28 mouse cellular contexts compared by ENCODE assay signal in the genomic region with DNA sequence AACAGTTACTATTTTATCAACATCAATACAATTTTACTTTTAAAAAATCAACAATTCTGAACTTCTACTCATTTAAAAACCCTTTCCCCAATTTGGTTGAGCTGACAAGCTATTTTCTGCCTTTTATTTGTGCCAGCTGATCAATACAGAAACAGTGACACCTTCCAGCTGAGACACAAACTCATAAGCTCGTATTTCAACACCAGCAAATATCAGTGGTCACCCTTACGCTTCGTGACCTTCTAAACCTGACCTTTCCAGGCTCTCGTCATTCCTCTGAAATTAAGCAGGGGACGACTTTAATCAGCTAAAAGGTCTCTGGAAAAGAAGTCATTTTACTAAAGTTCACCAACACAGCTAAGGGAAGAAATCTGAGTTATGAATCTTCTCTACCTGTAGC.
"Had no signal": no experiment of that assay in that cellular context is flagged by ENCODE, and none has a peak within 500 bp of the region (broad histone marks: within the 10 kb centered on the region; RNA-seq: fewer than 3 reads in every experiment).

No protein-coding gene starts in this region.

- ATAC-seq: hindbrain, embryonic 16.5 days; inflammation-experienced regulatory T-cells, adult 6 months; intestine, embryonic 15.5 days; intestine, postnatal 0 days had no signal

- H3K9me3 ChIP-seq: heart, embryonic 10.5 days; heart, embryonic 12.5 days; hindbrain, embryonic 10.5 days; hindbrain, embryonic 12.5 days; intestine, embryonic 15.5 days; kidney, embryonic 15.5 days; limb, embryonic 13.5 days; limb, embryonic 15.5 days had no signal

- H3K4me3 ChIP-seq: gastrocnemius, adult 2 months; heart, embryonic 10.5 days; heart, embryonic 12.5 days; hindbrain, embryonic 10.5 days; hindbrain, embryonic 12.5 days; intestine, embryonic 15.5 days; kidney, embryonic 15.5 days; limb, embryonic 13.5 days; limb, embryonic 15.5 days had no signal

- H3K4me2 ChIP-seq: heart, embryonic 12.5 days; hindbrain, embryonic 12.5 days; hindbrain, embryonic 14.5 days; intestine, embryonic 15.5 days; kidney, embryonic 15.5 days; limb, embryonic 13.5 days; limb, embryonic 15.5 days had no signal

- DNase-seq: gastrocnemius, adult 2 months; gastrocnemius, postnatal 10 days; gastrocnemius, postnatal 25 days; heart, adult 18-20 months; heart, postnatal 10 days; heart, postnatal 4 days; kidney, adult 2 months; kidney, adult 9 months; kidney, postnatal 14 days; kidney, postnatal 36 days; layer of hippocampus, adult 9-11 months; layer of hippocampus, postnatal 36 days; left cerebral cortex, postnatal 4 days; lung, adult 18-20 months had no signal

- H3K27ac ChIP-seq: gastrocnemius, adult 2 months; heart, embryonic 10.5 days; hindbrain, embryonic 10.5 days; hindbrain, embryonic 12.5 days; hindbrain, embryonic 14.5 days; intestine, embryonic 15.5 days; kidney, embryonic 15.5 days; kidney, postnatal 0 days; limb, embryonic 13.5 days; limb, embryonic 15.5 days; liver, embryonic 14.5 days had no signal

- H3K27me3 ChIP-seq: heart, embryonic 12.5 days; hindbrain, embryonic 12.5 days; intestine, embryonic 15.5 days; kidney, embryonic 15.5 days; limb, embryonic 13.5 days; limb, embryonic 15.5 days had no signal

- H3K4me1 ChIP-seq: heart, embryonic 10.5 days; heart, embryonic 12.5 days; hindbrain, embryonic 12.5 days; kidney, embryonic 15.5 days; limb, embryonic 13.5 days; limb, embryonic 15.5 days had no signal

- H3K9ac ChIP-seq: heart, embryonic 12.5 days; hindbrain, embryonic 12.5 days; hindbrain, embryonic 14.5 days; intestine, embryonic 15.5 days; kidney, embryonic 15.5 days; limb, embryonic 13.5 days; limb, embryonic 15.5 days; liver, embryonic 14.5 days had no signal
